Mouse (Mus musculus) urinary bladder, postnatal 36 days (tissue): Measurements from ENCODE around the gene Arhgef19.

Source experiments
- DNase-seq, 2 experiments: peaks; one replicate each; pipeline ENCODE4 v3.0.0; 2022; ENCODE audit warnings: low spot score in 2 of 2, mixed read lengths in 1 of 2

The Arhgef19 gene

GRCm38 (mm10) chr4:141236856-141237255, 2.4 kb upstream of the Arhgef19 start:
- no peak for DNase-seq

GRCm38 (mm10) chr4:141238492-141239387, 559 bp upstream of the Arhgef19 start:
- no peak for DNase-seq

DNA sequence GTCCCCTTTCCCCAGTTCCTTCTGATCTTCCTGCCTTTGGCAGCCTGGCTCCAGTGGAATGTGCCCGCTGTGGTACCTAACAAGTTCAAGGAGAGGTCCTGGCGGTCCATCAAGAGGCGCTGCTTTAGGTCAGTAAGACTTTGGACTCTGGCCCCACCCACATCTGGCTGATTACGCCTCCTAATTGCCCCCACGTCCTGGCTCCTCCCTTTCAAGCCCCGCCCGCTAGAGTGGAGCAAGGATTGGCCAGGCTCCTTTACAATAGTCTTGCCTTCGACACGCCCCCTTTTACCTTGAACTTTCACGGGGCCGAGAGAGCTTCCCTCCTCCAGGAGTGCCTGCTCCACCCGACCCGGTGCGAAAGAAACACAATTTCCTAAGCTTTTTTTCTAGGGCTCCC, 1.3 kb downstream of the Arhgef19 start:
- peak in 1 of 2 experiments; percentile 65 for DNase-seq

DNA sequence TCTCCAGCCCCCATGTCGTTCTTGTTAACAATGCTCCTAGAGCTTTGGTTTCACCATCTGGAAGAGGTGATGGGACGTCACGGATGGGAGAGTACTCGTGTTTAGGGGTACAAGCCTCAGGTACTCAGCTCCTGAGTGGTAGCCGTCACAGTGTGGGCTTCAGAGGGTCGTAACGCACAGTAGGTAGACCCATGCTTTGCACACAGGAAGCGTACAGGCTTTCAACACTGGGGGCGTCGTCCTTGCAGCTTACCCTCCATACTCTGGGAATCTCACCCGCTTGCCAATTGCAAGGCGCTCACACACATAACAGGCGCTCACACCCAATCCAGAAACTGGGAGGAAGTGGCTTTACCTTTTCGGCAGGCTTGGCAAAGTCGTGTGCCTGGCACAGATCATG, 2.6 kb downstream of the Arhgef19 start:
- no peak for DNase-seq

- DNase-seq = peak; percentile 66 to 71
Measured at GRCm38 (mm10) chr4:141242651-141243241, 3.4 kb downstream of the Arhgef19 start.

DNA sequence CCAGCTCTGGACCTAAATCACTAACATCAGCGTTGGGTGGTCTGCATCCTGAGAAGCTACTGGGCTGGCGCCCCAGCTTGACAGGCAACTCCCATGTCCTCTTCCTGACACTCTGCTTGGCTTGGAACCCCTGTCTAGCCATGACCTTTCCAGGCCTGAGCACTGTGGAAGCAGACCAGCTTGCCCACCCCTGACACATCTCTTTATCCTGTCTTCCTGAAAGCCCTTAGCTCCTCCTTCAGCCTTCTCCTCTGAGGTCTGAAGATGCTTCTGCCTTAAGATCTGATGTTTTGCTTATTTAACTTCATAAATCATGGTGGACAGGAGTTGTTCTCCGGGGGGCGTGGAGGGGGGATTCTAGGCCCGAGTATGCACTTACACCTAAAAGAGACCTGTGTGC, 4.3 kb downstream of the Arhgef19 start:
- no peak for DNase-seq

- DNase-seq = no peak
Measured at GRCm38 (mm10) chr4:141244401-141244800, 5.1 kb downstream of the Arhgef19 start.

DNA sequence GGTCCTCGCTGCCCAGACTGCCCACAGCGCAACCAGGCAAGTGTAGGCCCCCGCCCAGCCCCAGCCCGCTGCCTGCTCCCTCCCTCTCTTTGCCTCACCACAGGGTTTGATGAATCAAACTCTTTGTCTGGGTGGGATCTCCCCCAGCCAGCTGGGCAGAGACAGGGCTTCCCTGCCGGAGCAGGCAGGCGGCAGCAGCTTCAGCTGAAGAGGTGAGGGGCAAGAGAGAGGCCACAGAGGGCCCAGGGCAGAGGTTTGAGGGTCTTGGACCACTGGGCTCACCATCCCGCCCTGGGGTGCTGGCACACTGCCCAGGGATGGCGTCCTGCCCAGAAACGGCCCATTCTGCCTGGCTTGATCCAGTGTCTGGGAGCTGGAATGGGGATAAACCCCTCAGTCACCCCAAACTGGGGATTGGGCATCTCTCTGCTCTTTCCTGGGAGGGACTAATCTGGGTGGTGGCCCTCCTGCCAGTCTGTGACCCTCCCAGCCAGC, 5.7 kb downstream of the Arhgef19 start:
- DNase-seq = no peak

GRCm38 (mm10) chr4:141246089-141246997, 7.0 kb downstream of the Arhgef19 start:
- no peak for DNase-seq

GRCm38 (mm10) chr4:141246998-141247350, 7.7 kb downstream of the Arhgef19 start:
- no peak for DNase-seq

GRCm38 (mm10) chr4:141247776-141248613, 8.7 kb downstream of the Arhgef19 start:
- no peak for DNase-seq

GRCm38 (mm10) chr4:141248614-141248978, 9.3 kb downstream of the Arhgef19 start:
- no peak for DNase-seq

DNA sequence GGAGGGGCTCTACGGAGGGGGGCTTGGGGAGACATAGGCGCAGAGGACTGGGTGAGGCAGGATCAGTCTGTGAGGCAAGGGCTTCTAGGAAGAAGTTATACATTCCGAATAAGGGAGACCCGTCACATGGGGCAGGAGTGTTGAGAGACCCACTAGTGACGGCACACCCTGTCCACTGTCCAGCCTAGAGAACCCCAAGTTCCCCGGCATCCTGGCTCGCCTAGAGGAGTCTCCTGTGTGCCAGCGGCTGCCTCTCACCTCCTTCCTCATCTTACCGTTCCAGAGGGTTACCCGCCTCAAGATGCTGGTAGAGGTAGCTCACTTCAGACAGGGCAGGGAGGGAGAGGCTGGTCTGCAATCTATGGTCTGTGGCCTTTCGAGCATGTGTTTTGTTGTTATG, 10.1 kb downstream of the Arhgef19 start:
- no peak for DNase-seq

DNA sequence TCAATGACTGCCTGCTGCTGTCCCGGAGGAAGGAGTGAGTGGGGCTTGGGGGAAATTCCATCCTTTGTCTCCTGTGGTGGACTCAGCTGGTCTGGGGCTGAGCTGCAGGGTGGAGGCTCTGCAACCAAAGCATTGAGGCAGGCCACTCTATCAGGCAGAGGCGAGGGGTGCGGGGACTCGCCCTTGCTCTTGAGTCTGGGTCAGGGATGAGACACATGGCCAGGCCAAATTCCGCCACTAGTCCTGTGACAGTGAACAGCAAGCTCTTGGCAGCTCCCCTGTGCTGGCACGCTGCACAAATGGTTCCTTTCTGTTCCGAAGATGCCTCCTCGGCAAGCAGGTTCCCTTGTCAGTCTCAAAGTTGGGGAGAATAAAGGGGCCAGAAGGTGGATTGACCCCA, 11.8 kb downstream of the Arhgef19 start:
- no peak for DNase-seq

GRCm38 (mm10) chr4:141252641-141253040, 13.3 kb downstream of the Arhgef19 start:
- no peak for DNase-seq

- DNase-seq = no peak
Measured at GRCm38 (mm10) chr4:141254234-141254633, 14.9 kb downstream of the Arhgef19 start.

DNA sequence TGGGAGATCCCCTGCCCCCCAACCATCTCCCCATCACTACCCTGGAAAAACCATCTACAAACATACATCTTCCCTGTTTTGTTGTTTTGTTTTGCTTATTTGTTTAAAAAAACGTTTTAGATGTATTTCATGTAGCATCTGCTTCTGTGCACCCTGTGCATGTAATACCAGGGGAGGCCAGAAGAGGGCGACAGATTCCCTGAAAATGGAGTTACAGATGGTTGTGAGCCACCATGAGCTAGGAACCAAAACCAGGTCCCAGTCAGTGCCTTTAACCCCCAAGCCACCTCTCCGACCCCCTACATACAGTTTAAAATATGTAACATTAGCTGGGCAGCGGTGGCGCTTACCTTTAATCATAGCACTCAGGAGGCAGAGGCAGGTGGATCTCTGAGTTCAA, 18.1 kb downstream of the Arhgef19 start:
- DNase-seq = no peak

DNA sequence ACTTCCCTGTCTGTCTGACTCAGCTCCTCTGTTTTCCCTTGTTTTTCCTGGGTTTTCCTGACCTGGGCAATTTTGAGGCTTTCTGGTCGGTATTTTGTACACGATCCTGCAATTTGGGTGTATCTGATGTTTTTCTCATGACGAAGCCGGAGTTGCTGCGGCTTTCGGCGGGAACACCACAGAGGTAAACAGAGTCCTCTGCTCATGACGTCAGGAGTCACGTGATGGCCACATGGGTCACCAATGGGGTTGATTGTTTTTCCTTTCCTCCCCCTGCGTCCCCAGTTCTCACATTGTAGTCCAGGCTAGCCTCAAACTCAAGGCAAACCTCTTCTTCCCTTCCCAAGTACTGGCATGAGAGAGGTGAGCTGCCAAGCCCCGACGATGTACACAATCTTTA, 20.1 kb downstream of the Arhgef19 start:
- DNase-seq = no peak

DNA sequence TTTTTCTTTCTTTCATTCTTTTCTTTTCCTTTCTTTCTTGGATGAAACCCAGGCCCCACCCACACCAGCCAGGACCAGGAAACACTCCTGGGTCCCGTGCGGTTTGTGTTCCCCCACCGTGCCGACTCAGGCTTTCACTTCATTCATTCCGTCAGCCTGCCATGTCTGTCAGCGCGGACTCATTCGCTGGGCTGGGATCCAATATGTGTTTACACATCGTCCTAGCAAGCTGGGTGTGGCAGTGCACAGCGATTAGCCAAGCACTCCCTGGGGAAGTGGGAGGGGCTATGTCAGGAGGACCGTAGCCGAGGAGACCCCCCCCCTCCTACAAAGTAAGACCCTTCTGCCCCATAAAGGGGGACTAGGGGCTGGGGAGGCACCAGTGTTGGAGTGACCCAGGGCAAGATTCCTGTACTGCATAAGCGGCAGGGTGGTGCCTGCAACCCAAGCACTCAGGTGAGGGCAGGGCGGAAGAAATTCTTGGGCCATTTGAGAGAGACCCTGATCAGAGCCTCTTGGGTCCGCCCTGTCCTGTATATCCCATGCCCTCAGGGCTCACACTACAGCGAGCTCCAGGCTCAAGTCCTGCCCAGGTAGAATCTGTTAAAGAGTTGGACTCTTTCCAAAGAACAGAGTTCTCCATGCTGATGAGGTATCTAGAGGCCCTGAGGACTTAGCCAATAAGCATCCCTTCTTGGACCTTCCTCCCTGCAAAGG, 20.9 kb downstream of the Arhgef19 start:
- peak; percentile 65 to 75 for DNase-seq

GRCm38 (mm10) chr4:141262906-141263637, 23.8 kb downstream of the Arhgef19 start:
- no peak for DNase-seq
